Mouse (Mus musculus) adrenal gland, postnatal 14 days (tissue): Measurements from ENCODE around the gene Apobr. TPM values are rescaled to one million over a fixed set of nuclear protein-coding genes. Genes with fewer than 3 reads are reported as not detected.

Experiments
- DNase-seq: peaks from one replicate; pipeline ENCODE4 v3.0.0; 2021; ENCODE audit warnings: mixed read lengths
- long read RNA-seq, 2 experiments: library from polyadenylated mRNA; stranded (forward); transcript quantifications; one replicate each; pipeline ENCODE4 v2.0.0; 2021
- total RNA-seq: library from RNA; stranded (reverse); gene quantifications from 2 replicates; pipeline ENCODE4 v1.2.3, GENCODE M21; 2021

The Apobr gene
- total RNA-seq: 2.9 and 3.5 TPM in 2 replicates
- long read RNA-seq, experiment 1, partial matches to known transcripts: 3 of 5 reads
- long read RNA-seq, experiment 1, other reads (novel, unspliced or antisense): 2 of 5 reads
- long read RNA-seq, experiment 2, partial matches to known transcripts: 2 of 3 reads
- long read RNA-seq, experiment 2, other reads (novel, unspliced or antisense): 1 of 3 reads

DNA sequence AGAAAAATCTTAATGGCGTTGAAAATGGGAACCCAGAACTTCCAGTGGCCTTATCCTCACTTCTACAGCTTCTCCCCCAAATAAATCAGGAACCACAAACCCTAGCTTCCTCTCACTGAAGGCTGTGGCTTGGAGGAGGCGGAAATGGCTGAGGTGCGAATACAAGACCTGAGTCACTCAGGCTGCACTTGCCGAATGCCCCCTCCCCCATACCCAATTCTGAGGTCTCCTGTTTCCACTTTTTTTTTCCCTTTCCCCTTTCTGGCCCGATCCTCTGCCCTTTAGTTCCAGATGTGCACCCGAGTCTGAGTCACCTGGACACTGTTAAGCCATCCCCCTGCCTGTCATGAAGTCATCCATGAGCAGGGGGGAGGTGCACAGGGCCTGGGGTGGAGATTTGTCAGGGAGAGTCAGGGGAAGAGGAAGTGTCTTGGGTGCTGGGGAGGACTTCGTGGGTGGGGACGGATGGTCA is at the start of gene Apobr:
TSS of gene Apobr (plus strand) at position 437 of the 472 bp plus-strand sequence.
- DNase-seq: no peak

DNA sequence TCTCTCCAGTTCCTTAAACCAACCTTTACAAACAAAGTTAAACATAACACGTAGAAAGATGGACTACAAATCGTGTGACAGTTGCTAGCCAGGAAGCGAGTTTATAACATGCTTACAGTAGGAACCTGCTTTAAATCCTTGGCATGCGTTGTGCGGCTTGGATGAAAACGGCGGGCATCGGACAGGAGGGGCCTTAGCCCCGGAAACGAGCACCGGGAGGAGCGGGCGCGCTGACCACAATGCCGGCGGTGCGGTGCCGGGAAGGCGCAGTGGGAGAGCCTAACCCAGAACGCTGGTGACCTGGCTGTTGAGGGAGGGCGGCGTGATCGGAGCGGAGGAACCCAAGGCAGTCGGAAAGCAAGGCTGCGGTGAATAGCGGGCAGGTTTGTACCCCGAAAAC is 49.0 kb upstream of the Apobr start:
- DNase-seq: peak; percentile 56

DNA sequence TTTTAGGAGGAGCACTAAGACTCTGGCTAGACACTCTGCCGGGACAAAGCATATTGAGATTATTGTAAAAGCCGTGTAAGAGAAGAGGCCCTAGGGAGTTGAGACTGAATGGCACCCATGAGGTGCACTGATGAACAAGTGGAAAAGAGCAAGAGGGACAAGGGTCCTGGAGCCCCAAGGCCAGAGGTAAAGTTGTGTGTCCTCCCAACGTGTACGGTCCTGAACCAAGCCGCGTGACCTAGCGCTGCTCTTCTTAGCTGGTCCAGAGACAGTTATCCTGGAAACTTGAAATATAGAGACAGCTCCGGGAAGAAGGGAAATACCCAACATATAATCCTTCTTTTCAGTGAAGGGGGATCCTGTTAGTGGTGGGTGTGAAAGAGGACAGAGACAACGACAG is 48.3 kb upstream of the Apobr start:
- DNase-seq: no peak

DNA sequence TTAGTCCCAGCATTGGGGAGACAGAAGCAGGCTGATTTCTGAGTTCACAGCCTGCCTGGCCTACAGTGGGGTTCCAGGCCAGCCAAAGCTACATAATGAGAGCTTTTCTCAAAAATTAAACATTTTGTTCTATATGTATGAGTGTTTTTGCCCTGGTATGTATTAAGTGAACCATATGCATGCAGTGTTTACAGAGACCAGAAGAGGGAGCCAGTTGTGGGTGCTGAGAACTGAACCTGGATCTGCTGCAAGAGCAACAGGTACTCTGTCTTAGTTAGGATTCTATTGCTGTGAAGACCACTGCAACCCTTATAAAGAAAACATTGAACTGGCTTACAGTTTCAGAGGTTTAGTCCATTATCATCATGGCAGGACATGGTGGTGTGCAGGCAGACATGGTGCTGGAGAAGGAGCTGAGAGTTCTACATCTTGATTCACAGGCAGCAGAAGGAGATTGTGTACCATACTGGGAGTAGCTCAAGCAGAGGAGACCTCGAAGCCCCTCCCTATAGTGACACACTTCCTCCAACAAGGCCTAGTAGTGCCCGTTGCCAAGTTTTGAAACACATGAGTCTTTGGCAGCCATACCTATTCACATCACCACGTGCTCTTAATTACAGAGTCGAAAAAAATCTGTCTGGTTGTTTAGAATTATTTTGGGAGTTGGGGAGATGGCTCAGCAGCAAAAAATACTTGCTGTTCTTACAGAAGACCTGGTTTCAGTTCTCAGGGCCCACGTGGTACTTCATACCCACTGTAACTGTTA is 46.7 kb upstream of the Apobr start:
- peak; percentile 20 for DNase-seq

DNA sequence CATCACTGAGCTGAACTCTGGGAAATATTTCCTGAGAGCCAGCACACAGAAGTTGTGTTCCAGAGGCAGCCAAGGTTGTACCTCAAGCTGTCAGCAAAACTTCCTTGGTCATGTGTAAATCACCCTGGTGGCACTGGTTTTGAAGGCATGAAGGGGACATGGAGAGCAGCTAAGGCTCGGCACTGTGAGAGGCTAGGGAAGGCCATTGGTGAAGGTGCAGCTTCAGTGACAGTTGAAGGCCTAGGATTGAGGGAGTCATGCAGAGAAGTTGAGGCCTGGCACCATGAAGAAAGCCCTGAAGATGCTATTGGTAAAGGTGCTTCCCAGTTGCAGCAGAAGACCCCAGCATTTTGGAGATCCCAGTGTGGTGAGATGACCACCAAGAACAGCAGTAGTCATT is 43.1 kb upstream of the Apobr start:
- no peak for DNase-seq

DNA sequence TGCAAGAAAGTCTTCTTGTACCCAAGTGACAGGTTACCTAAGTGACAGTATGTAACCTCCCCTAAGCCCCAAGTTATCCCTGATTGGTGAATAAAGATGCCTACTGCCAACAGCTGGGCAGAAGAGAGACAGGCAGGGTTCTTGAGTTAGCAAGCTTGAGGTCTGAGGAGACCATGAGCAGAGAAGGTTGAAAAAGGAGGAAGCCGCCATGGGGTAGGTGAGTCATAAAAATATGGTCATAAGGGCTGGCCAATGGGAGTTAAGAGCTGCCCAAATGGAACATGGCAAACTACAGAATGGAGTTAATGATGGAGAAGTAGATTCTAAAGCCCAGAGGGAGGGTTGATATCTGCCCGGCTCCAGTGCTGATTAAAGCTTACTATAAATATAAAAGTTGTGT is 39.1 kb upstream of the Apobr start:
- no peak for DNase-seq

DNA sequence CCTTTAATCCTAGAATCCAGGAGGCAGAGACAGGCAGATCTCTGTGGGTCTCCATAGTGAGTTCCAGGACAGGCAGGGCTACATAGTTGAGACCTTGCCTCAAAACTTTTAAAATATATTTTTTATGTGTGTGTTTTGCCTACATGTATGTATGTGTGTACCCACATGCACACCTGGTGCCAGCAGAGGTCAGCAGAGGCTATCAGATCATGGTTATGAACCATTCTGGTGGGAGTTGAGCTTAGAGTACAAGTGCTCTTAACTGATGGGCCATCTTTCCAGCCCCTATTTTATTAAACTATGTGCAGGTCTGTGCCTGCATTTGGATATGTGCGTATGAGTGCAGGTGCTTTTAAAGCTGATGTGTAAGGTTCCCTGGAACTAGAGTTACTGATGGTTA is 29.9 kb upstream of the Apobr start:
- no peak for DNase-seq

DNA sequence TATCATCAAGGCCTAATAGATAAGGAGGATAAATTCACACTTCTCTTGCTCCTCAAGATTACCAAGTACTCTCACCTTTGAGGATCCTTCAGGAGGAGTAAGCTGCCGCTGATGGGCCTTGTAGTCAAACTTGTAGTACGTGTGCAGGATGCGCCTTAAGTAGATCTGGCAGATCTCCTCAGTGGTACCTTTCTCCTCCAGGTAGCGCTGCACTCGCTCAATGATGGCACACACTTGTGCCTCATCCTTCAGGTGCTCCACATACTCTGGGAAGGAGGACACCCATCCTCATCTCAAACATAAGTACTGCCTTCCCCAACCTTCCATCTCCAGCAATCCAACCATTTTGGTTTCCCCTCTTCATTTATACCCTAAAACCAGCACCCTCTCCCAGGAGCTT is 28.1 kb upstream of the Apobr start:
- no peak for DNase-seq

DNA sequence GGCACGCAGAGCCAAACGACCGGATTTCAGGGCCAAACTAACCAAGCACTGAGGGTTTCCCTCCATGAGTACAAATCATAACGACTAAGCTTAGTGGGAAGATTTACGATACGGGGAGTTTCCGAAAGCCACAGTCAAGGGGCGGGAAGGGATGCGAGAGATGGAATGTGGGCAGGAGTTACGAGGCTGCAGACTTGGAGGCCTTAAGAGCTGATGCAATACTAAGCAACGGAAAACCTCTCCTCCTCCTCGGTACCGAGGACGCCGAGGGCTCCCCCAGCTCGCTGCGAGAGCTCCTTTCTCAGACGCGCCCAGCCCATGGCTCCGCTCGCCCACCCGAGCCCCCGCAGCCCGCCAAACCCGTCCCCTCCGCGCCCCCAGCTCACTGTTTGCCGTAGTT is 19.0 kb upstream of the Apobr start:
- peak; percentile 72 for DNase-seq

DNA sequence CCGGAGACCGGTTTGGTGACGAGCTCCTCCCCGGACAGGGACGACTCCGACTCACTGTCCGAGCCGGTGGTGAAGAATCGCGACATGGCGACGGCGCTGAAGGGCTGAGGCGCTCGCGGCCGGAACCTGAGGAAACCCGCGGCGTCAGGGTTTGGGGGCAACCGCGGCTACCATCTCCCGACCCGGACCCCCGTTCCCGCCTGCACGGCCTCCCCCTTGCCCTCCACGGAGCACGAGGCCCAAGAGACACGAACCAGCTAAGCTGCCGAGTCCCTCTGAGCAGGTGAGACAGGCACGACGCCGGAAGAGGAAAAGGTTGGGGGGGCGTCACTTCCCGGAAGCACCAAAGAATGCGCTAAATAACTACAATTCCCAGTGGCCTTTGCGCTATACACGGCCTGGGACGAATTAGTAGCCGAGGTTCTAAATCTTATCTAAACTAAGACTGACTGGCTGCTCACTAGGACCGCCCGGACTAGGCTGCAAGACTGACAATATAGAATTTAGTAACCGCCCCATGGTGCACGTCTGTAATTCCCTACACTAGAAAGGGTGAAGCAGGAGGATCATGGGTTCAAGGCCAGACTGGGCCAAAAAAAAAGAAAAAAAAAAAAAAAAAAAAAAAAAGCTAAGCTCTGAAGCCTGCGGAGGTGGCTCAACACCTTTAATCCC is 18.5 kb upstream of the Apobr start, which contains the start of gene Eif3c:
TSS of gene Eif3c (minus strand) at position 318 of the 672 bp plus-strand sequence.
- DNase-seq: peak; percentile 89

DNA sequence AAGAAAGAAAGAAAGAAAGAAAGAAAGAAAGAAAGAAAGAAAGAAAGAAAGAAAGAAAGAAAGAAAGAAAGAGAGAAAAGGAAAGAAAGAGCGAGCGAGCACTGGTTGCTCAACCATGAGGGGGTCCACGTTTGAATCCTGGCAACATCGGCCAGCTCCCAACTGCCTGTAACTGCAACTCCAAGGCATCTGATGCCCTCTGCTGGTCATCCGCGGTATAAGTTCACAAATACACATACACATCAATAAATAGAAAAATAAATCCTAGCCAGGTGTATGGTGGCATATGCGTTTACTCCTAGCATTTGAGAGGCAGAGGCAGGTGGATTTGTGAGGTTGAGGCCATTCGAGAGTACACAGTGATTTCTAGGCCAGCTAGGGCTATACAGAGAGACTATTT is 7.8 kb upstream of the Apobr start:
- DNase-seq: peak; percentile 74

DNA sequence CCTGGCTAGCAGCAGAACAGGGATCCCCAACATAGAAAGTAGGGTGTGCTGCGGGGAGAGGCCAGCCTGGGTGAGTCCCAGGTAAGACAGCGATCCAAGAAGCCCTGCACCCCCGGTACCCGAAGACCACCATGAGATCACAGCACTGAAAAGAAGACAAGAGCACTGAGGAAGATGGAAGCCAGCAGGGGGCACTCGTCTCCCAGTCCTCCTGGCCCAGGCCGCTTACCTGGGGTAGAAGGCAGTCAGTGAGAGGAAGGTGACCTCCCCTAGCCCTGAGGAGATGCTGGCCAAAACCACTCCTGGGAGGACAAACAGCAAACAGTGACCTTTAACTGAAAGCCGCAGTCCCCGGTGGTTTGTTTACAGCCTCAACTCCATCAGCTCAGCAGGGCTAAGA is 5.6 kb upstream of the Apobr start:
- peak; percentile 53 for DNase-seq

DNA sequence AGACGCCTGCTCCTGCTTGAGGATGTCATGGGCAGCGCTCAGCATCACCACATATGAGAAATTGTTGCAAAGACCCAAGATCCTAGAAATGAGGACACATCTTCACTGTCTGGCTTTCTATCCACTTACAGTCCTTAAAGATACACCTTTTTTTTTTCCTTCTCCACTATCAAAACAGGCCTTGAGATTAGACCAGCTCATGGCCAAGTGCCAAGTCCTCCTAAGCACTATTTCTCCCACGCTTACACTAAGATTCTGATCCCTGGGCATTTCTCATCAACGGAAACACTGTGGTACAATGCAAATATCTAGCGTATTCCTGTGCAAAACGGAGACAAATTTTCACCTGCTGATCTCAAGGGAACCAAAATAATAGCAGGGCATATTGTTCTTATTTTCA is 3.1 kb upstream of the Apobr start:
- DNase-seq: no peak

DNA sequence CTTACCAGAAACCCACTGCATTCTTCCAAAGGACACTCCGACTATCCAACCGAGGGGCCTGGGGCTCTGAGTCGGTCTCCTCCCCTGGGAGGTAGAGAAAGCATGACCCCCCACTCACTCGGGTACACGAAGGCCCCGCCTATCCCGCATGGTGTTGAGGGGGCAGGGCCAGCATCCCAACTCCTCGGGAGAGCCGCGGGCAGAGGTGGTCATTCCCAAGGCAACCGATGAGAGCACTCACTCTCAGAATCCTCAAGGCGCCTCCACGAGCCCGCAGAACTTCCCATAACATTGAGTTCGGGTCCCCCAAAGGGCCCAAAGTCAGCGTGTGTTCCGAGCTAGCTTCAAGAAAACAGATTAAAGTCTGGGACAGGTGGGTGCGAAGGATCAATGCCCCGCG is 2.0 kb upstream of the Apobr start:
- peak; percentile 54 for DNase-seq

DNA sequence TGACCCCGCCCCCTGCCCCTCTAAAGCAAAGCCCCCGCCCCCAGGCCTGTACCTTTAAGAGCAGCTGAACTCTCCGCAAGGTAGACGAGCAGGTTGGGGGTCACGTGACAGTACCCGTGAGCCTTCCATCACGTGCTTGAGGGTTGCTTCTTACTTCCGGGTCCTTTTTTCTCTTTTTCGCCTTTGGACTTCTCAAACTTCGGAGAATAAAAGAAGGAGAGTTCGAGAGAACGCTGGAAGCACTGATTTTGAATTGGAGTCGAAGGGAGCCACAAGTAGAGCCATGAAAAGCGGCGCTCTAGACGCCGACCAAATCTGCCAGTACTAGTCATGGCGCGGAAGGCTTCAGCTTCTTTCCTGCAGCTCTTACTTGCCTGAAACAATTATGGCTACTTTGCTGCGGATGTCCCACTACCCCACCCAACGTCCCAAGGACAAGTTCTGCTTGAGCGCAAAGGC is 1.5 kb upstream of the Apobr start:
- peak; percentile 92 for DNase-seq

DNA sequence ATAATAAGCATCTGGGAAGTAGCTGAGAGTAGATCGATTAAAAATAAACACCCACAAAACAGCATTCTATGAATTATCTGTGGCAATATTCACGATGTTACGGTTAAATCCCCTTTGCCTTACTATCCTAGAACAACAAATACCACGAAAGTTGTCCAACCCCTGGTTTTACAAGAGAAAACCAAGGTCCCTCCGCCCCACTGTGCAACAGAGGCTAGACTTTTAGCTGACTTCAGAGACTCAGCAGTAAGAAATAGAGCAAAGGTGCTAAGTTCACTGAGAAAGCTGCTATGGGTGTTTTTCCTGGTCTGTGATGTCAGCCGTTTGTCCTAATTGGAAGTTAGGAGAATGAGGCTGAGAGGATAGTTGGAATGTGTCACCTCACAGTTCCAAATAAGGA is 981 bp upstream of the Apobr start:
- DNase-seq: no peak

DNA sequence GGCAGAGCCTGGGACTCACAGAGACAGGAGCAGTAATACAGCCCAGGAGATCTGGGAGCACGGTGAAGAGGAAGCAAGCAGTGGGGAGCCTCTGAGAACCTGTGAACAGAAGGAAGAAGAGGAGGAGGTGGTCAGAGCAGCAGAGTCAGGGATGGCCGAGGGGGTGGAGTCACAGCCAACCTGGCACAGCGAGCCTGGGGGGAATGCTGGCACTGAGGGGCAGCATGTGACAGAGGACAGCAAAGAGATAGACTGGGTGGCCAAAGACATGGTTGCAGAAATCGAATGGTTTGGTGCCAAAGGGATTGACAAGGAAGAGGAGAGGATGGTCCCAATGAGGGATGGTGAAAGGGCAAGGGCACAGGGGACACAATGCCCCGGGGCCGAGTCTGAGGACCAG is 975 bp downstream of the Apobr start, which contains the start of gene Cln3:
TSS of gene Cln3 (minus strand) at position 101 of the 400 bp plus-strand sequence.
- no peak for DNase-seq

DNA sequence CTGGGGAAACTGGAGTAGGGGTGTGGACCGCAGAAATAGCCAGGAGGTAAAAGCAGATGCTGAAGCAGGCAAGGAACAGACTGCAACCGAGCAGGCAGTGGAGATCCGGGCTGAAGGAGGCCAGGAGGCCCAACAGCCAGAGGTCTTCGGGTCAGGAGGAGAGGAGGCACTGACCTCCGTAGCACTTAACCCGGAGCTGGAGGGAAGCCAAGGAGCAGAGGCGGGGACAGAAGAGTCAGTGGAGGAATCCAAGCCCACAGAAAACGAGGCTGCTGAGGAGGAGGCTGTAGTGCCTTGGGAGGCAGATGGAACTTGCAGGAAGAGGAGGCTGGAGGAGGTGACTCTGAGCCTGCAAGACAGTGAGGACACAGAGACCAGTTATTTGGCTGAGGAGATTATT is 2.1 kb downstream of the Apobr start:
- peak; percentile 45 for DNase-seq

DNA sequence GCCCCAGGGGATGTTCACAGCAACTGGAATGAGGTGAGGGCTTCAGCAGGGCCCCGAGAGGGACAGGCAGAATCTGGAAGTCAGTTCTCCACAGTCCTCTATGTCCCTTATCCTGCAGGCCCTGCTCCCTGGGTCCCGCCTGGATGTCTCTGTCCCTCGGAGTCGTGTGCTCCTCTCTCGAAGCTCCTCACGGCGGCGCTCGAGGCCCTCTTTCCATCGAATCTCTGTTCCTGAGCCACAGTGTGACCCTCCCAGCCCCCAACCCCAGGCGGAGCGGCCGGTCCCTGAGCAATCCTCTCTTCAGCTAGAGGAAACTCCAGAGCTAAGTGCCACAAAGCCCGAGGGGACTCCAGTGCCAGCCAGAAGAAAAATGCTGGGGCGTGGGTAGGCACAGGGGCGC is 3.0 kb downstream of the Apobr start:
- peak; percentile 86 for DNase-seq

DNA sequence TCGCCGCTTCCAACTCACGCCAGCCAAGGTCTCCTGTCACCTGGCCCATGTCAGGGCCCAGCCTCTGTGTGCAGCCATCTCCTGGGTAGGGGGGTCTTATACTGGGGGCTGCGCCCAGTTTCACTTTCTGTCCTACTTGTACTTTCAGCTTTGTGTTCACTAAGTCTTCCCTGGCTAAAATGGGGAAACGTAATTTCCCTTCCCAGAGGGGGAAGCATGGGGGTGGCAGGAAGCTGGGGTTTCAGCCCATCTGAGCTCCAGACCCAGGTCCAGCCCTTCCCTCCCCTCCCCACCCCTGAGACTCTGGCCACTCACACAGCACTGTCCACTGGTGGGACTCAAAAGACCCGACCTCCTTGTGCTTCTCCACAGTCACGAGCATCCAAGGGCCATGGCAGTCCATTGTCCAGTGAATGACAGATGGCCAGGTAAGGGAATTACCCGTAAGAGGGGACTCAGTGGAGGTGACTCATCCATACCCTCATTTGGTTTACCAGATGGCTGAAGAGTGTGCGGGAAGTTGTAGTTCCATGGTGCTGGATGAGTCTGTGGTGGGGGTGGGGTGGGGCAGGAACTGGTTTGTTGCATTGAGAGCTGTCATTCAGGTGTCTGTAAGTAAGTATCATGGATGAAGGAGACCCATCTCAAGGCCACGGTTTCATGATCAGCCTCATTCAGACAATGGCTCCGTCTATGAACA is 10.3 kb downstream of the Apobr start, which contains the start of gene Il27:
TSS of gene Il27 (minus strand) at position 80 of the 700 bp plus-strand sequence.
- DNase-seq: no peak

DNA sequence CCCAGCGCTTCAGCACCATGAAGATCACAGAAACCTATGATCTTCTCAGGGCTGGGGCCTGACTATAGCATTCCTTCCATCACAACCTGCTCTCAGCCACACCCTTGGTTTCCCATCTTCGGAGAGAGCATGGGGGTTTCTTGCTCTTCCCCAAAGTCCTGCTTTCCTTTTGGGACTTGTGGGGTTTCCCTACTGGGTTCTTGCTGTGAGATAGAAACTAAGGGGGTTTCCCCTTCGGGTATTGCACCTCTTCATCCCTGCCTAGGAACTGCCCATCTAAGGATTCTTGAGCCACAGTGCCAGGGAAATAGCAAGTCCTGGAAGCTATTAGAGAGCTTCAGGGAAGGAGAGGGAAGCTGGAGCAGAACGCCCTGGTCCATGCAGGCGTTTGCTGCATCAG is 11.1 kb downstream of the Apobr start:
- DNase-seq: no peak

DNA sequence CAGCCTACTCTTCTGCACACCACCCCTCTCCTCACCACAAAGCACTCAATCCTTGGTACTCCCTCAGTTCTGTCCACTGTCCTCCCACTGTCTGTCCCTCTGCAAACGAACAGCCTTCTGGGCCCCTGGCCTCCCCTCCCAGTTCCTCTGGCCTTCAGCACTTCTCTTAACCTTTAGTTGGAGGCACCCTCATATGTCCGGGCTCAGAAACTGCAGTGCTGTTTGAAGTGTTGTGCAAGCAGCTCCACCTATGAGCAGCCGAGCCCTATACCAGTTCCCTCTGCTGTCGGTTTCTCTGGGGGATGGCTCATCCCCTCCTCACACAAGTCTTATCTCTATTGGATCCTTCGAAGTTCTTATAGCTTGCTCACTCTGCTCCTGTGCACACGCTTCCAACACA is 11.7 kb downstream of the Apobr start:
- DNase-seq: no peak
